Mouse (Mus musculus) heart, adult 2 months (tissue): Measurements from ENCODE around the gene Susd6. TPM values are rescaled to one million over a fixed set of nuclear protein-coding genes. Genes with fewer than 3 reads are reported as not detected.
A peak's percentile ranks its signal among the peaks of the same experiment; 100 is the strongest.

Experiments
- DNase-seq, 2 experiments: peaks; one replicate each; pipeline ENCODE4 v3.0.0; 2021
- H3K27ac ChIP-seq: fragments of 200-600 bp; 2 replicates; pipeline ENCODE4 v1.8.1; 2022
- H3K27me3 ChIP-seq: fragments of 200-500 bp; 2 replicates; pipeline ENCODE4 v1.6.1; 2012; ENCODE audit warnings: mild to moderate bottlenecking, low read length, inconsistent platforms, mixed read lengths; ENCODE audit not compliant: control insufficient read depth, insufficient read depth
- H3K36me3 ChIP-seq: fragments of 200-500 bp; 2 replicates; pipeline ENCODE4 v1.6.1; 2012; ENCODE audit warnings: low read length, inconsistent platforms; ENCODE audit not compliant: control insufficient read depth, insufficient read depth
- H3K4me1 ChIP-seq: fragments of 200-500 bp; 2 replicates; pipeline ENCODE4 v1.6.1; 2011; ENCODE audit warnings: low read length; ENCODE audit not compliant: control insufficient read depth, insufficient read depth
- H3K4me3 ChIP-seq: fragments of 200-600 bp; 2 replicates; pipeline ENCODE4 v1.8.1; 2022
- H3K79me2 ChIP-seq: fragments of 200-500 bp; replicated peaks from 2 replicates; pipeline ENCODE4 v1.6.1; 2012; ENCODE audit warnings: mild to moderate bottlenecking, inconsistent platforms, low read length, moderate library complexity, mixed read lengths; ENCODE audit not compliant: control insufficient read depth, insufficient read depth
- H3K9ac ChIP-seq: fragments of 200-500 bp; 2 replicates; pipeline ENCODE4 v1.6.1; 2012; ENCODE audit warnings: low read depth, mild to moderate bottlenecking, control low read depth, inconsistent platforms, low read length, mixed read lengths
- CTCF ChIP-seq: fragments of 200-600 bp; IDR thresholded peaks from 2 replicates; pipeline ENCODE4 v1.8.1; 2022; ENCODE audit warnings: antibody characterized with exemption, mild to moderate bottlenecking, moderate library complexity
- EP300 ChIP-seq: fragments of 200-500 bp; IDR thresholded peaks from 2 replicates; pipeline ENCODE4 v1.6.1; 2011; ENCODE audit warnings: low read depth, low read length, control low read depth; ENCODE audit not compliant: insufficient read depth
- POLR2A ChIP-seq: fragments of 200-500 bp; IDR thresholded peaks from 2 replicates; pipeline ENCODE4 v1.6.1; 2011; ENCODE audit warnings: mild to moderate bottlenecking, low read depth, low read length, control low read depth; ENCODE audit not compliant: insufficient read depth
- WGBS: fragments of 180-500 bp; shearing (Covaris S2); methylation state at CpG from one replicate; pipeline ENCODE4 v1.1.7; 2018; 5-methylcytosine and 5-hydroxymethylcytosine counted together
- intact Hi-C: fragments of 180-260 bp; cut with DNase I; formaldehyde crosslinking; loops from one replicate; pipeline ENCODE4 v1.15.1; 2025
- polyA plus RNA-seq: library from polyadenylated mRNA; depleted of rRNA; stranded (reverse); fragments of >200 nt; gene quantifications from 2 replicates; pipeline ENCODE4 v1.2.3, GENCODE M21; 2012
- total RNA-seq, 2 experiments: library from RNA; stranded (reverse); gene quantifications; 2 replicates each; pipeline ENCODE4 v1.2.3; 2021

Gene Susd6
- total and polyA plus RNA-seq, 3 experiments, result 50.1 to 78.6 (median 67.4) TPM

DNA sequence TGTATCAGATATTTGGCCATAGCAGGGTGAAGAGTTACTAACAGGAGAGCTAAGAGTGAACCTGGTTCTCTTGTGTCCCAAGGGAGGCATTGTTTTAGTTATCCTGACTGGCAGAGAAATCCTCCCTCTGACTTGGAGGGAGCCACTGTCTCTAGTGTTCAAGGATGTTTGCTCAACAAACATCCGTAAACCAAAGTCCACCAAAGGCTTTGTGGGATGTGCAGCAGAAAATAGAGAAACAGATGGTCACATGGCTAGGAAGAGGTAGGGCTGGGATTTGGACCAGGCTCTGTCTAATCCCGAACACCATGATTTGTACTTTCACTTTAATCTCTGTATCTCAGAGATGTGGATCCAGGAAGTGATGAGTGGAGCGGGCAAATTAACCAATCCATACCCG, 26.2 kb upstream of the Susd6 start:
- no peak overlapping the region; the same call in 1 of the 2 replicates for H3K27ac ChIP-seq
- no peak for DNase-seq
- 40% methylated on average over 4 of the region's 4 CpGs for WGBS
- TF ChIP-seq EP300, result no peak
- TF ChIP-seq CTCF, result no peak
- no peak for TF ChIP-seq POLR2A
- H3K27me3 ChIP-seq, result peaks cover 7% of the 10 kb centered on the region
- no peaks in the 10 kb centered on the region for H3K36me3 ChIP-seq
- H3K79me2 ChIP-seq, result no peaks in the 10 kb centered on the region
- intact Hi-C loops, result no loop called here
- no peaks in the 10 kb centered on the region for H3K4me1 ChIP-seq
- H3K9ac ChIP-seq, result no peak overlapping the region
- H3K4me3 ChIP-seq, result no peak overlapping the region

- Histone ChIP-seq H3K9ac (no peak overlapping the region), H3K79me2 (no peaks in the 10 kb centered on the region), H3K4me1 (no peaks in the 10 kb centered on the region), H3K4me3 (no peak overlapping the region), H3K27ac (no peak overlapping the region), H3K27me3 (no peaks in the 10 kb centered on the region), H3K36me3 (no peaks in the 10 kb centered on the region)
- intact Hi-C loops, result loop anchor here (1.0 kb wide), 1 partner anchor 126 kb away; no protein-coding TSS in a partner anchor
- DNase-seq, result peak; percentile 68 to 84
- WGBS, result 18% methylated on average over 11 of the region's 11 CpGs
- no peak for TF ChIP-seq POLR2A
- TF ChIP-seq EP300, result peak; percentile 86; the same call in 1 of the 2 replicates
- no peak for TF ChIP-seq CTCF
Measured at GRCm38 (mm10) chr12:80769697-80770096, 20.6 kb upstream of the Susd6 start.

DNA sequence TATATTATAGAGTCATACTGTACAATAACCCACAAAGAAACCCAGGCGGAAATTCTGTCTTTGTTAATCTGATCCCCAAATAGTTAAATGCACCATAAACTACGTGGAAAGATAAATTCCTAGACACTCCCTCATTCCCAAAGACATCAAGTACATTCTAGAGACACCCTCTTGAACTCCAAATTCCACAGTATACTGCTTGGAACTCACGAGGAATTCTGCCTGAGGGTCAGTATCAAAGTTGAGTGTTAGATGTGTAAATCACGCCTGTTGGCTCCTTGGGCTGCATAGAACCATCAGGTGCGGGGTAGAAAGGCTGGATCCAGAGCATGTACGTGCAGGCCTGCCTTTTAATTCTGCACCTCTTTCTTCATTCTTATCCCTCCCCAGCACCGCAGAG, 15.5 kb upstream of the Susd6 start:
- H3K4me3 ChIP-seq, result no peak overlapping the region
- DNase-seq, result no peak
- no peak overlapping the region for H3K9ac ChIP-seq
- H3K79me2 ChIP-seq, result no peaks in the 10 kb centered on the region
- H3K4me1 ChIP-seq, result no peaks in the 10 kb centered on the region
- no peaks in the 10 kb centered on the region for H3K27me3 ChIP-seq
- intact Hi-C loops, result no loop called here
- H3K27ac ChIP-seq, result no peak overlapping the region
- H3K36me3 ChIP-seq, result no peaks in the 10 kb centered on the region
- TF ChIP-seq POLR2A, result no peak
- TF ChIP-seq EP300, result no peak
- no peak for TF ChIP-seq CTCF
- 82% methylated on average over 7 of the region's 7 CpGs for WGBS

DNA sequence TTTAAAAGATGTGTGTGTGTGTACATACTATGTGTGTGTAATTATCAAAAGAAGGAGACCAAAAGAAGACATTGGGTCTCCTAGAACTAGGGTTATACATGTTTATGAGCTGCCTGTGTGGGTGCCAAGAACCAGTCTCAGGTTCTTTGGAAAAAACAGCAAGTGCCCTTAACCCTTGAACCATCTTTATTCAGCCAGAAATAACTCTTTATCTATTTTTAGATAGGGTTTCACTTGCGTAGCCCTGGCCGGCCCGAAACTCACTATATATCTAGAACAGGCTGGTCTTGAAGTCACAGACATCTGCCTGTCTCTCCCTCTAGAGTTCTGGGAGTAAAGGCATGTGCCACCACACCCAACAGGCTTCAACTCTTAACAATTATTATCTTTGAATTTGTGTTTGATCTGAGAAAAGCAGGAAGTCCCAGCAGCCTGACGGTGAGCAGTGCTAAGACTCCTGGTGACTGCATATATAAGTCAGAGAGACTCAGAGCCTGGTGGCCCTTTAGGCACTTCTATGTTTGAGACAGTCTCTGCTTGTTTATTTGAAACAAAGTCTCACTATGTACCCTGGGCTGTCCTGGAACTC, 14.2 kb upstream of the Susd6 start:
- Histone ChIP-seq H3K27me3 (no peaks in the 10 kb centered on the region), H3K9ac (no peak overlapping the region), H3K27ac (no peak overlapping the region), H3K79me2 (no peaks in the 10 kb centered on the region), H3K4me3 (no peak overlapping the region), H3K36me3 (no peaks in the 10 kb centered on the region), H3K4me1 (no peaks in the 10 kb centered on the region)
- WGBS, result 48% methylated on average over 4 of the region's 4 CpGs
- no peak for DNase-seq
- intact Hi-C loops, result no loop called here
- TF ChIP-seq CTCF (no peak), EP300 (no peak), POLR2A (no peak)

DNA sequence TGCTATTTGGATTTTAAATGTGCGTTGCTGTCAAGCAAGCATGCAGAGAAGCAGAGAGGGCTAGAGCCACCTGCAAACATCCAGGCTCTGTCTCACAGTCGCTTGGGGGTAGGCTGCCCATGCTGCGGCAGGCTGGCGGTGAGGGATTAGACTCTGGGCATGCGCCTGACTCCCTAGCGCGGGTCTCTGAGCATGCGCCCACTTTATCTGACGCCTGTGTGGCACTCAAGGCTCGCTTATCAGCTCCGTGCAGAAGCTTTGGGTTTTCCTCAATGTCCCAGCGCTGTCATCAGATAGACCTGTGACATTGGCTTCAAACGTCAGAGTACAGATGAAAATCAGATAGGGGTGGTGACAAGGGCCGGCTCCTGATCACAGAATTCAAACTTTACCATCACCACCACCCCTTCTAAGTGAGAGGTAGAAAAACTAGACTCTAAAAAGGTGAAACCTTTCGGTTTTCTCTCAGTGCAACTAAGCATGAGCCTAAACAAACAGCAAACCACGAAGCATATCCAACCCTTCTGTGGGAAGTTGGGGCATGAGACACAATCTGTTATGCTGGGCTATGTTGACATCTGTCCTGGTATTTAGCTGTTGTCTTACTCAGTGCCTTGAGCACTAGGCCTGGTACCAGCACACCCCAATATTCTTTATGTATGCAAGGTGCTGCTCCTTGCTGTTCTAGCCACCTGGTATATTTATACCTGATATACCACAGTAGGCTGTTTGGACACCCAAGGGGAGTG, 11.9 kb upstream of the Susd6 start:
- Histone ChIP-seq H3K27ac (no peak overlapping the region), H3K36me3 (no peaks in the 10 kb centered on the region), H3K79me2 (no peaks in the 10 kb centered on the region), H3K9ac (no peak overlapping the region), H3K27me3 (no peaks in the 10 kb centered on the region), H3K4me3 (no peak overlapping the region), H3K4me1 (no peaks in the 10 kb centered on the region)
- TF ChIP-seq CTCF, result no peak
- intact Hi-C loops, result no loop called here
- DNase-seq, result no peak
- 45% methylated on average over 16 of the region's 16 CpGs for WGBS

DNA sequence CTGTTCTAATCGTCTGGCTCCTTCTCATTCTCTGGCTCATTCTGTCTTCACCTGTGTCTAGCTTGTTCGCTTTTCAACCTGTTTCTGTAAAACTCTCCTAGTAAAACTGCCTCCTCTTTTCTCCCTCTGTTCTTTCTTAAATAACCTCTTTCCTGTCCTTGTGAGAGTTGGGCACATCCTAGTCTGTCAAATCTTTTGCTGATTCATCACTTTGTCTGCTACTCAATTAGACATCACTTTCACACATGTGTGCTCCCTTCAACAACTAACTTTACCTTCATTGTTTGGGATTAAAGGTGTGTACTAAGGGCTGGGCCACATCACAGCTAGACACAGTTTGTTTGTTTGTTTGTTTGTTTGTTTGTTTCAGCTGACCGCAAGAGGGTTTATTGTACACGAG, 10.6 kb upstream of the Susd6 start:
- Histone ChIP-seq H3K36me3 (no peaks in the 10 kb centered on the region), H3K79me2 (no peaks in the 10 kb centered on the region), H3K27me3 (no peaks in the 10 kb centered on the region), H3K4me1 (no peaks in the 10 kb centered on the region), H3K9ac (no peak overlapping the region), H3K27ac (no peak overlapping the region), H3K4me3 (no peak overlapping the region)
- 91% methylated on average over 4 of the region's 4 CpGs for WGBS
- intact Hi-C loops, result no loop called here
- TF ChIP-seq EP300 (no peak), CTCF (no peak), POLR2A (no peak)
- DNase-seq, result no peak
